Mouse (Mus musculus): ENCODE data around the gene Ints1.

Ints1 gene

GRCm38 (mm10) chr5:139775216-139775926, at the start of gene Ints1:
Gene Ints1 (minus strand): TSS chr5:139775674.
- DNase-seq (ENCODE audit: low read depth, low spot score): peak; percentile 97

DNA sequence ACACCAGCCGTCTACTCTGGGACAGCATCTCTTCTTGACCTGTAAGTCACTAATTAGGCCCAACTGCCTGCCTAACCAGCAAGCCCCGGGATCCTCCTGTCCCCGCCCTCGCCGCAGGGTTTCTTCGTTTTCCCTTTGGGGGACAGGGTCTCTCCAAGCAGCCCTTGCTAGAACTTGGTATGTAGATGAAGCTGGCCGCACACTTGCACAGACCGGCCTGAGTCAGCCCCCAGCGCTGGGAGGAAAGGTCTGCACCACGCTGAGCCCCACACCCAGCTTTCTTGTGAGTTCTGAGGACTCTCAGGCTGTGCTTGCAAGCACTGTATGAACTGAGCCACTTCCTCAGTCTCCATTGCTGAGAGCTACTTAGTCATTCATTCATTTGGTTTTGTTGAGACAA, 49.1 kb upstream of the Ints1 start:
- peak; percentile 62 for DNase-seq (ENCODE audit: low read depth, low spot score)

DNA sequence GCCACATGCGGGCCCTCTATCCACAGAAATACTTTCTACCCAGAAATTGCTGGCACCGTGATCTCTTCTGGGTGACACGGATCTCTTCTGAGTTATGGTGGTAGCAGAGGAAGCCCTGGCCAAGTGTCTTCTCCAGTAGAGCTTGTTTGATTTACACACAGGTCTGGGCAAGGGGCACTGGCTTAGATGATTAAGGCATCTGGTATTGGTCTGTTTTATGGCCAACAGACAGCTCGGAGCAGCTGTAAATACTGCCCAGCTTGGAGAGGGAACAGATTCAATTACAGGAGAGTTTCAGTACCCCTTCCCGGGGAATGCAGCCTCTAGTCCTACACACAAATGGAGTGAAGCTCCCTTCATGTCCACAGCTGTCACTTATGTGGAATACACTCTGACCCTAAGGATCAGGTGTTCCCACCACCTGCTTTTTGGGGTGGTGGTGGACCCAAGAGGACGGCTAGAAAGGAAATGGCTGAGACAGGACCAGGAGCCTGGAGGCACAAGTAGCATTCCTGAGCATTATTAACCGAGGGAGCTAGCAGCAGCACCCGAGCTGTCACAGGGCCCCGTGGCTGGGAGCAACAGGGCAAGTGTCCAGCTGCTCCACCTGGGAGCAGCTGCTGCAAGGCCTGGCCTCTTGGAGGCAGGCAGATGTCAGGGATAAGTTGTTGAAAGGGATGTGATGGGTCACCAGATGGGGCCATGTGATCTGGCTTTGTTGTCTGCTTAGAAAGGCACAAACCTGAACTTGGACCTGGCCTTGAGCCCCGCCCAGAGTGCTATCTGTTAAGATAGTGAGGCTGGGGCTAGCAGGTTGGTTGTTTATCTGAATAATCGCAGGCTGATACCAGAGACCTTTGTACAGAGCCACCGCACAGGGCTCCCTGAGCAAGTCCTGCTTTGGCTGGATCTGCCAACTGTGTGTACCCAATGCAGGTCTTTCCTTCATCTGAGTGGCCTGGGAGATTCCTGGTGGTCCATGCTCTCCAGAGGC, 46.3 kb upstream of the Ints1 start:
- no peak for DNase-seq (ENCODE audit: low read depth, low spot score)

DNA sequence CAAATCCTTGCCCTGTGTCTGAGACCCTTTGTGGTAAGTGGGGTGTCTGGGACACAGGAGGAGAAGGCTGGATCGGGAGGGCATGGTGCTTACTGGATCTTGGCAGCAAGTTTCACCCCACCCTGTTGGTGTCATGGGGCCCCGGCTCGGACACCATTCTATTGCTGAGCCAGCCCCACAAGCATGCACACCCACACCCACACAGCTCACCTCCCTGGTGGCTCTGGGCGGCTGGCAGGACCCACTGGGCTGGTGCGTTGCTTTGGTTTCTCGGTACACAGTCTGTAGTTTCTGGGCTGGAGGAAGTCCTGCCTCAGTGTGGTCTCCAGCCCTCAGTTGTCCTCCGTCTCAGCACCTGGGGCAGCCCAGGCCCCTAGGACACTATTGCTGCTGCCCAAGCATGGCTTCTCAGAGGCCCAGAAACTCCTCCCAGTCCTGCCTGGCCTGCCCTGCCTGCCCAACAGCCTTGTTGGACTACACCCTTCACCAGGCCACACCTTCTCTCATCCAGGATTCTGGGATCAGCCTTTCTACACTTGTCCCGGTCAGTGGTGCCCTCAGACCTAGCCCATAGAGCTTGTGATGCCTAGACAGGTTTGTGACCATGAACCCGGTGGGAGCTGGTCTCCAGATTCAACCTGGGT, 44.2 kb upstream of the Ints1 start, which contains the start of gene Tmem184a:
TSS of gene Tmem184a (minus strand) at position 380 of the 644 bp plus-strand sequence.
- no peak for DNase-seq (ENCODE audit: low read depth, low spot score)

DNA sequence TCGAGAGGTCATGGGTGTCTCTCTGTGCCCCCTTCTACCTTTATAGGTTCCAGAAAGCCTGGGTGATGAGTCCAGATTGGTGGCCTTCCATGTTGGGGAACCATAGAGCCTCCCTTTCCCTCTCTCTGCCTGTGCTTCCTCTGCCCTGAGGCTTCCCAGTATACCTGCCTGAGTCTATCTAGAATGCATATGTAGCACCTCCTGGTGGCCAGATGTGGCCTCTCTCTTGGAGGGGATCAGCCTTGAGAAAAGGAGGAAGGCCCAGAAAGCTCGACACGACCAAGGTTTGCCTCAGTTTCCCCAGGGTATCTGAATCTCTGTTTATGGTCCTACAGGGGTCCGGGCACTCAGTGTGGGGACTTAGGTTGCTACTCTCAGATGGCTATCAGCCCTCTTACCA, 43.3 kb upstream of the Ints1 start:
- DNase-seq (ENCODE audit: low read depth, low spot score): peak; percentile 67

GRCm38 (mm10) chr5:139818056-139818455, 42.6 kb upstream of the Ints1 start:
- DNase-seq (ENCODE audit: low read depth, low spot score): no peak

- DNase-seq (ENCODE audit: low read depth, low spot score): peak; percentile 40
Observed at GRCm38 (mm10) chr5:139817292-139817691, 41.8 kb upstream of the Ints1 start.

DNA sequence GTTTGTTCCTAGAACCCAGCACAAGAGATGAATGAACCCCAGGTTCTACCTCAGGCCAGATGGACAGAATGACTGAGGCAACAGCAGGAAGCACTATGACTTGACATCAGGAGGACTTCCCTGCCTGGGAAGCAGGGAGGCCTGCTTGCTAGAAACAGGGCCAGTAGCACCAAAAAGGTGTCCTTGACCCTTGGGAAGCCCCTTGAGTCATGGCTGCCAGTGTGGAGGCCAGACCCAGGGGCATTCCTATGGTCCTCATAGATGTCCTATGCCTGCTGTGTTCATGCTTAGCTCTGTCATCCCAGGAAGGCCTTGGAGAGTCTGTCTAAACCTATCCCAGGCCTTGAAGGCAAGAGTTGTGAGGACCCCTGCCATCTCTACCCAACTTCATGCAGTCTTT, 41.0 kb upstream of the Ints1 start:
- no peak for DNase-seq (ENCODE audit: low read depth, low spot score)

- no peak for DNase-seq (ENCODE audit: low read depth, low spot score)
Observed at GRCm38 (mm10) chr5:139815964-139816363, 40.5 kb upstream of the Ints1 start.

DNA sequence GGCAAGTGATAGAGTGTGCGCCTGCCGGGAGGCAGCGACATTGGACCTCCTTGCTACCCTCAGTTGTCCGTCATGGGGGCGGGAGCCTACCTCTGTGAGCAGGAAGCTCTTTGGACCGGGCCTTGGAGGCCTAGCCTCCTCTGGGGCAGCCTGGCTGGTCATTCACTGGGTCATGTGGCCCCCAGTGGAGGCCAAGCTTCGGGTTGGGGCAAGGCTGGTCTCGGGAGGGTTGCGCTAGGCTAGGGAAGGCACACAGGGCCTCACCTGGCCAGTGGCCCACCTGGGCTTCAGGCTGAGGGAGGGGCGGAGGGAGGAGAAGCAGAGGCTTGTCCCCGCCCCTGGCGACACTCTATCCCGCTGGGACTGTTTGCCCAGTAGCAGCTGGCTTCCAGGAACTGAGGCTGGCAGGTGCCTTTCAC, 38.5 kb upstream of the Ints1 start:
- DNase-seq (ENCODE audit: low read depth, low spot score): no peak

DNA sequence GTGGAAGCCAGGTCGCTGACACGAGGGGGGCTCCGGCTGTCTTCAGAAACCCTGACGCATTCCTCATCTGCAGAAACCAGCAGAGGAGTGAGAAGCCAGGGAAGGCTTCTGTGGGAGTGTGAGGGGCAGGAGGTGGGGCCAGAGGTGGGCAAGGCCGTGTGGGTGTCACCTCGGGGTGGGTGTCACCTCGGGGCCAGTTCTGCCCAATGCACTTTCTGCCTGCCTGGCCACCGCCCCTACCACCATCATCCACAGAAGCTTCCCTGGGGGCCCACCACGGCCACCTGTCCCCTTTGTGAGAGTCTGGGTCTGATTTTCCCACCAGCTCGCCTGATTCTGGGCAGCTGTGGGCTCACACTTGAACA, 37.6 kb upstream of the Ints1 start:
- no peak for DNase-seq (ENCODE audit: low read depth, low spot score)

GRCm38 (mm10) chr5:139812398-139813125, 37.1 kb upstream of the Ints1 start:
- DNase-seq (ENCODE audit: low read depth, low spot score): no peak

DNA sequence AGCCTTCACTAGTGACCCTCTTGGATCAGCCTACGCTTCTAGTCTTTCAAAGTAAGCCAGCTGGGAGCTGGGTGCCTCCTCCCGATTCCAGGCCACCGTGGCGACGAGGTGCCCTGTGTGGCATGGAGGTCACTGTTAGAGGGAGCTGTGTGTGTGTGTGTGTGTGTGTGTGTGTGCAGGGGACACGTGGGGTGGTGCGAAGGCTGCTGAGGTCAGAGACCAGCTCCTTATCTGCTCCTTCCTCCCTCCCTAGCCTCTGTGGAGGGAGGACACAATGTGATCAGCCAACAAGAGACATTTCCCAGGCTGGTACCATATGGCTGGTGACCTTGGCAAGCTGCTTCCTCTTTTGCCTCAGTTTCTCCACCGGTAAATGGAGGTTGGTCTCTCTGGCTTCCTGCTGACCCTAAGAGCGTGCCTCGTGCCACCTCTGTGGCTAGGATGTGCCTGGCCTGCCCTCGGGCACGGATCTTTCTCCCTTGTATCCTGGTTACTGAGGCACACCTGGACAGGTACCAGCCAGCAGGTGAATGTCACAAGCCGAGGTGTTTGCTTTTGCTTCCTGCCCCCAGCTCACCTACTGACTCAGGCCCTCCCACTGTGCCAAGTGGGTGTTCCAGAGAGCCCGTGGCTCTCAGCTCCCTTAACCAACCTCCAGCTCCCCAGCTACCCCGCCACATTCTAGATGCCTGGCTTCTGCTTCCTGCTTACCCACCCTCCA, 36.4 kb upstream of the Ints1 start:
- DNase-seq (ENCODE audit: low read depth, low spot score): no peak

DNA sequence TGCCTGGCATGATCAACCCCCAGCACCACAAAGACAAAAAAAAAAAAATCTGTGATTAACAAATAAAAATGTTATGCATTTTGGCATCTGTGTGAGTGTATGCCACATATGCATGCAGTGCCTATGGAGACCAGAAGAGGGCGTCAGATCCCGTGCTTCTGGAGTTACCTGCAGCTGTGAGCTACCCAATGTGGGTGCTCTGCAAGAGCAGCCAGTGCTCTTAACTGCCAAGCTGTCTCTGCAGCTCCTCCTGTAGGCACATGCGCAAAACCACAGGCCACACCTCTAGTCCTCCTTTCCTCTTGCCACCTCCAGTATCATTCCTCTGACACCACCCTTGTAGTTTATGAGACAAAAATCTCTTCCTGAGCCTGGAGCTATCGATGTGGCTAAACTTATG, 33.9 kb upstream of the Ints1 start:
- peak; percentile 88 for DNase-seq (ENCODE audit: low read depth, low spot score)

DNA sequence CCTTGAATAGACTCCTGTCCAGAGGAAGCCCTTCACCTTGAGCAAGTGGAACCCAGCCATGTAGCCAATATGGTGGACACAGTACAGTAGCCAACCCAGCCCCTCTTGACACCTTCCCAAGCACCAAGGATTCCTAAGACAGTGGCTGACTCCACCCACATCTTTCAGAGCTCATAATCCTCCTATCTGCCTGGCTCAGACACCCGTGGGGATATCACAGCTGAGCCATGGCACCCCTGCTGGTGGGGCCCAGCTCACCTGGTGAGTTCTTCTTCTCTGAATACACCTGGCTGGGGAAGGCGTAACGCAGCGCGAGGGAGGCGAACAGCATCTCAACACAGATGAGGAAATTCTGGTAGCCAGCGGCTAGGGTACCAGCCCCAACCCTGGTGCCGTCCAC, 30.4 kb upstream of the Ints1 start:
- no peak for DNase-seq (ENCODE audit: low read depth, low spot score)

DNA sequence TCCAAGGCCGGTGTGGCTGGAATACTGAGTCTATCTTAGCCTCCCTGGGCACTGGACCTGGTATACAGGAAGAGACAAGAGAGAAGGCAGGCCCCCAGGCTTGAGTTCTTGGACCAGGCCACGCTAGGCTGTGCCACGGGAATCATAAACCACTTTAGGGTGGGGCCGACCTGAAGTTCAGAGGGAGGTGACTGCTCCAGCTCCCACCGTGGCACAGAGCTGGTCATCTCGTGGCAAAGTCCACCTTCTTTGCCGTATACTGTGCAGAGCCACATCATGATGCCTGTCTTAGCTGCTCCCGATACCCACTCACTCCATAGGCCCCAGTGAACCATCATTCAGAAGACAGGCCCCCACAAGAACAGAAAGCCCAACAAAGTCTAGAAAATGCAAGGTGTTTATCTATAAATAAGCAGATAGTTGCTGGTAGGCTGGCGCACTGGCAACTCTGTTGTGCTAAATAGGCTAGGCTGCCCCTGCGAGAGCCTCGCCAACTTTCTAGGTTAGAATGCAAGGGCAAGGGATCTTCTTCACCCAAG, 29.2 kb upstream of the Ints1 start:
- DNase-seq (ENCODE audit: low read depth, low spot score): no peak

DNA sequence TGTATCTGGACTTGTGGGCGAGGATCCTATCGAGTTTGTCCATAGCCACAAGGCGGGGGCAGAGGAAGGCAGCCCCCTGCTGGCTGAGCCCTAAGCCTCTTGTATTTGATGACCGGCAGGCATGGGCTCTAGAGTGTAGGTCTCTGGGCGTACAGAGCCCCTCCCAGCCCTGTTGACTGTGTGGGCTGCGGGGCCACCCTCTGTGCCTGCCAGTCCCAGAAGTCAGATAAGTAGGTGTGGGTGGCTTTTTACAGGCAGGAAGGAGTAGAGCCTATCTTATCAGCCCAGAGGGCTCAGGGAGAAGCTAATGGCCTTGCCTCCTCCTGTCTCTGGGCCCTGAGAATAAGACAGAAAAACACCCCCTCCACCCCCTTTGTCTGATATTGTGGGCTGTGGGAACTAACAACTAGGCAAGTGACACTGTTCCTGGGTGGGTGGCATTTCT, 28.7 kb upstream of the Ints1 start:
- DNase-seq (ENCODE audit: low read depth, low spot score): no peak

DNA sequence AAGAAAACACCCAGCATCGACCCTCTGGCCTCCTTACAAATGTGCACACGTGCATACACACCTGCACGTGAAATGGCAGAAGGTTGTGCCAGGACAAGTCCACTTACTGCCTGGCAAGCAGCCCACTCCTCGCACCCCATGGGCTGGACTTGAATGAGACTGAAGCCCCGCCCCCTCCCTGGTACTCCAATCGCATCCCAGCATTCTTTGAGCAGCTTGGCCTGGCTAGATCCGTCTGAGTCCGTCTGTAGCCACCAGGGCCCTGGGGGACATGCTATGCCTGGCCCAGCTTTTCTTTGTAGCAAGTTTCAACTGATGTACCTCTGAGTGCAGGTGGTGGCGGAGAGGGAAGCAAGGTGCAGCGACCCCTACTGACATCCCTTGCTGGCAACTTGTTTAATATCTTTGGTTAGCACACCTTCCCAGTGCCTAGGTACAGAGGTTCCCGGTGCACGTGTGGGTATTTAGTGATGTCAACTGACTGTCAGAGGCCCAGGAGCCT, 28.2 kb upstream of the Ints1 start:
- DNase-seq (ENCODE audit: low read depth, low spot score): peak; percentile 81

- no peak for DNase-seq (ENCODE audit: low read depth, low spot score)
Observed at GRCm38 (mm10) chr5:139803165-139803564, 27.7 kb upstream of the Ints1 start.

- DNase-seq (ENCODE audit: low read depth, low spot score): no peak
Observed at GRCm38 (mm10) chr5:139801880-139802279, 26.4 kb upstream of the Ints1 start.

Data from R1 (cell line).